Mouse (Mus musculus) thymus, postnatal 0 days (tissue): ENCODE results near the gene Uvrag. TPM values are rescaled to one million over a fixed set of nuclear protein-coding genes. Genes with fewer than 3 reads are reported as not detected.
A peak's percentile ranks its signal among the peaks of the same experiment; 100 is the strongest.

ENCODE experiments used
- DNase-seq: peaks from one replicate; pipeline ENCODE4 v3.0.0-alpha.2; 2015; ENCODE audit warnings: low spot score
- polyA plus RNA-seq: library from polyadenylated mRNA; unstranded; fragments of >200 nt; fragmentation: Nextera tagmentation; extraction: Ambion mirVana; gene quantifications from 2 replicates; pipeline ENCODE4 v1.2.1, GENCODE M21; 2015

Gene Uvrag
- polyA plus RNA-seq, 1 experiment from 2014 or later = 30.9 TPM

DNA sequence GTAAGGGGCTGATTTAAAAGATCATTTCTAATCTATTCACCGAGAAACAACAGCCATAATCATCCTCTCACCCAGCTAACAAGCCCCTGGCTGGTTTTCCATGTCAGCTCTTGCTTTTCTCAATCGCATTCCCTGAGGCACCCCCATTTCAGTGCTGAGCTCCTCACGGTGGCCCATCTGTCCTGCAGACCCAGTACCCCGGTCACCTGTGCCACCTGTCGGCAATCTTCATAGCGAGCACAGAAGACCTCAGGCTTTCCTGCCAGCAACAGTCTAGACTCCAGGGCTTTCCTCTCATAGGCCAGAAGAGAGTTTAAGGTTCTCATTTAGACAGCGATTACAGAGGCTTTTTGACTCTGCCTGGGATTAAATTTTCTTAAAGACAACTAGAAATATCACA lies 115.7 kb downstream of the Uvrag start:
- no peak for DNase-seq

DNA sequence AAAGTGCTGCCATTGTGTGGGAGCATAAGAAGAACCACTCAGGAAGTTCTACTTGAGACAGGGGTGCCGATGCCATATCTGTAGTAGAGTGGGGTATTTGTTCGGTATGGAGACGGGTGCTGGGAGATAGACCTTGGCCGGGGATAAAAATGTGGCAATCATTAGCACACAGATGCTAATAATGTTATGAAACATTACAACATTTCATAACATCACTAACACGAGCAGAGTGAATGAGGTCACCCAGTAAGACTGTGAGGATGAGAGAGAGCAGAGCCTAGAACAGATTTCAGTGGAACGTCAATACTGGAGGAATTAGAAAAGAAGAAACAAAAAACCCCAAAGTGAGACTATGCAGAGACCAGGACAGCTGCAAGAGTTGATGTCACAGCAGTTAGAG lies 116.2 kb downstream of the Uvrag start:
- DNase-seq = no peak

- no peak for DNase-seq
These were observed 117.0 kb downstream of the Uvrag start for GRCm38 (mm10) chr7:99023931-99024330.

GRCm38 (mm10) chr7:99021277-99021676 lies 119.7 kb downstream of the Uvrag start:
- no peak for DNase-seq

- no peak for DNase-seq
These were observed 120.6 kb downstream of the Uvrag start for GRCm38 (mm10) chr7:99020353-99020752.

DNA sequence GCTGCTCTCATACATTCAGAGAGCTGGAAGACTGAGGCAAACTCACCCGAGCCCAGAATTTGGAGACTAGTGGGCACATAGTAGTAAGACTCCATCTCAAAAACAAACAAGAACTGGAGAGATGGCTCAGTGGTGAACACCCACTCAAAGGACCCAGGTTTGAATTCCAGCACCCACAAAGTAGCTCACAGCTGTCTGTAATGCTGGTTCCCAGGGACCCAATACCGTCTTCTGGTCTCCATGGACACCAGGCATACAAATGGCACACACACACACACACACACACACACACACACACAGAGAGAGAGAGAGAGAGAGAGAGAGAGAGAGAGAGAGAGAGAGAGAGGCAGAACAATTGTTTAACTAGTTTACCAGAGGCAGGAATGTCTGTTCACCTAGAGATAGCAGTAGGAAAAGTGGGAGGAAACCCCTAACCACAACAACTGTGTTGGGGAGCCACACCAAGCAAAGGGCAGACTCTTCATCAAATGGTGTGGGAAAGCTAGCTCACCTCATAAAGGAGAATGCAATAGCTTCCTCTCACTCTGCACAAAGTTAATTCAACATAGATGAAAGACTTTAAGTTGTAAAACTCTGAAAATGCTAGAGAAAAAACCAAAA lies 123.6 kb downstream of the Uvrag start:
- DNase-seq = peak; percentile 15

GRCm38 (mm10) chr7:99015914-99016313 lies 125.0 kb downstream of the Uvrag start:
- DNase-seq = no peak

- no peak for DNase-seq
These were observed 125.5 kb downstream of the Uvrag start for GRCm38 (mm10) chr7:99015419-99015818.

GRCm38 (mm10) chr7:99014620-99015019 lies 126.3 kb downstream of the Uvrag start:
- DNase-seq = no peak

DNA sequence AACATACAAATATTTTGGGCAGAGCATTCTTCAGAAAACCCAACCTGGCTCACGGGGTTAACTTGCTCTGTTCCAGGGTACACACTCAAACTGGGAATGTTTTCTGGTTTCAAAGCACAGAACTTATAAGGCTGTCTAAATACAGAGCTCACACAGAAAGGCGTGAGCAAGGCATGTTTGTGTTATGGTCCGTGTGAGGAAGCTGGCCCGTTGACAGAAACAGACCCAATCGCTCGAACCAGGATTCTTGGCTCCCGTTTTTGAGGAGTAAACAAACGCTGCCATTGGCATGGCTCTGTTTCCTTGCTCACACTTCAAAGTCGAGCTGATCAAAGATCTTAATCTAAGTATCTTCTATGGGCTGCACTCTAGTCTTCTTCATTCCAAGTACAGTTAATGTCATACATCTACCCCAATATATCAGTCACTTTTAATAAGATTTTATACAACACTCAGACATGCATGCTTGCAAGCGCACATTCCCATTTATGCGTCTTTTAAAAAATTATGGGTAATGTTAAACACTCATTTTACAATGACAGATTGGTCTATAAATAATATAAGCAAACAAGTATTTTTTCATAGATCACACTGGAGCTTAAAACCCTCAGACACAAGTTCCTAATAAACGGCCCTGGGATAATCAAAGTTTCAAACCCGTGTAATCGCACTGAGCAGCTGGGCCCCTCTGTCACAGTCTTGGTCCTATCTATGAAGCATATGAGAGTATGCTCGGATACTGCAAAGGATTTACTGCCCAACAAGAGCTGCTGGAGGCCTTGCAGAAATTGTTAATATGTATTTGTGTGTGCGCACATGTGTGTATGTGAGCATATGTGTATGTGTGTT lies 133.2 kb downstream of the Uvrag start:
- no peak for DNase-seq

DNA sequence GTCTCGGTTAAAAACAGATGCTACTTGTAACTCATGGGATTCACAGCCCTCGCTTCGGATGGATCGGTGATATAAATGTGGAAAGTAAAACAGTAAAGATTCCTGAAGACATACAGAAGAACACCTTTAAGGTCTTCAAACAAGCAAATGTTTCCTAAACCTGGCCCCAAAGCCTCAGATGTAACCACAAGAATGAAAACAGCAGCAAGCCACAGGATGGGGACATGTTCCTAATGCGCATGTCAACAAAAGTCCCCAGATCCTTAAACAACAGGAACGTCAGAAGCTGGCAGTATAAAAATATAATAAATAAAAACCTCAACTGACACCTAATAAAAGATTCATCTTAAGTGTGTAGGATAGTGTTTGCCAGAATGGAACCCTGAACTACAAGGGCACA lies 137.7 kb downstream of the Uvrag start:
- peak; percentile 28 for DNase-seq

- DNase-seq = no peak
These were observed 142.2 kb downstream of the Uvrag start for GRCm38 (mm10) chr7:98998722-98999121.

GRCm38 (mm10) chr7:98997760-98998159 lies 143.2 kb downstream of the Uvrag start:
- DNase-seq = no peak

DNA sequence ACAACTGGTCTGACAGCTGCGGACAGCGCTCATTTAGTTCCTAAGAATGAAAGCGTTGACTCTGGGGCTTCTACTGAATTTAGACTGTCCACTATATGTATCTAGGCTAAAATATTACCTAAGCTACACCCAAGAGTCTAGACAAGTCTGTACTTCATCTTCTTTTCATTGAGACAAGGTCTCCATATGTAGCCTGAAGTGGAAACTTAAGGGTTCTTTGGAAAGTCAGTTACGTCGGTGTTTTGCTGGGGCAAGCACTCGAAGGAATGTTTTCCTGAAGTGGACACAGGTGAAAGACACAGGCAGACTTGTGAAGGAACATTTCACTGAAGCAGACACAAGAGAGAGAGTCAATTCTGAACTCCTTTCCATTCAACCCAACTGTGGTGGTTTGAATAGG lies 144.2 kb downstream of the Uvrag start:
- no peak for DNase-seq

GRCm38 (mm10) chr7:98995126-98995727 lies 145.7 kb downstream of the Uvrag start:
- no peak for DNase-seq

GRCm38 (mm10) chr7:98994137-98994536 lies 146.8 kb downstream of the Uvrag start:
- DNase-seq = no peak

- peak; percentile 72 for DNase-seq
These were observed 147.5 kb downstream of the Uvrag start for GRCm38 (mm10) chr7:98993395-98993794.

GRCm38 (mm10) chr7:98991204-98991761 lies 149.7 kb downstream of the Uvrag start:
- no peak for DNase-seq

- DNase-seq = no peak
These were observed 150.4 kb downstream of the Uvrag start for GRCm38 (mm10) chr7:98990510-98990909.

DNA sequence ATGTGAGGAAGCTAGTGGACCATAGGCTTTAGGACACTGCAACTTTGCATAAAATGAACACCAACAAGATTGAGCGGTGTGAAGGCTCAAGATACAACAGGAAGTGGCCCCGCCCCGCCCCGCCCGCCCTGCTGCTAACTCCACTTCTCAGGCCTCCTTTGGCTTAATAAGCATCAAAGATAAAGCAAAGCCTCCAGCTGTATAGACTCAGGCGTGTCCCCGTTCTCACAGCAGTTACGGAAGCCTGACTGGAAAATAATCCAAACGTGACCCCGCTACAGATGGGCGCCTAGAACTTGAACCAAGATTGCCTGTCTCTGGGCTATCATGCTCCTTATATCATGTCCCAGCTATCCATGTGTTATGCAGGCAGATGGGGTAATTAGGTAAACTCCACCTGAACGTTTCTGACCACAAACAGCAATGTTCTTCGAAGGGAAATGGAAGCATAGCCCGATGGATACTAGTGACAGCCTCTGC lies 153.9 kb downstream of the Uvrag start:
- DNase-seq = no peak

DNA sequence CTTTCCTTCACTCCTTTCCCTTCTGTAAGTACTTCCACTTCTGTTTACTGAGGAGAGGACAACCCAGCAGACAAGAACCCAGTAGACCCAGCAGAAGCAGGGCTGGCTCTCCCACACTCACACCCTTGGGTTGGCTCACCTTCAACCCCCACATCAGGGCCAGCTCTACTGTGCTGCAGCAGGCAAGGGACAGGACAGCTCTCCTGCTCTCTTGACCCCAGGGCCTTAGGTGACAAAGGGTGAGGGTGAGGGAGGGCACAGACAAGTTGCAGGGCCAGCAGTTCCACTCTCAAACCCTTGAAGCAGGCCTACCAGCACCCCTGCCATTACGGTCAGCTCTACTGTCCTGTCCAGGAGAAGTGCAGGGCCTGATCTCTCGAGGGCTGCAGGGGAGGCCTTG lies 155.0 kb downstream of the Uvrag start:
- DNase-seq = no peak

DNA sequence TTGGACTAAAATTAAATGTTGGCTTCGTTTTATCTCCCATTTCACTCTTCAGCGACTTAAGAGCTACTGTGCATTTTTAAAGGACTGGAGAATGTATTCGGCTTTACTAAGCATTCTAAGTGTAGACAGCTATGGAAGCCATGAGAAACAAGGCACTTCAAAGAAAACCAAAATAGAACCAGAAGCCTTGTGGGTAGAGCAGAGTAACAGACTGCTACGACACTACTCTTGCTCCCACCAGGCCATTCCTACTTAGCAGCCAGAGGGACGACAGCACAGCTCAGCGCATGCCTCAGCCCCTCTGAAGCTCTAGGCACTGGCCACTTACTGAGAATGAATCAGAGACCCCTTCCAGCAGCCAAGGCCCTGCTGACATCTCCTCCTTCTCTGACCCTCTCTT lies 155.5 kb downstream of the Uvrag start:
- DNase-seq = no peak
